Mouse (Mus musculus) olfactory bulb, adult 2 months (tissue): Measurements from ENCODE around the gene Recql.

Experiments
- CTCF ChIP-seq: fragments of 200-500 bp; IDR thresholded peaks from 2 replicates; pipeline ENCODE4 v1.5.1; 2012; ENCODE audit warnings: low read depth, mild to moderate bottlenecking, low read length, moderate library complexity; ENCODE audit not compliant: insufficient read depth
- POLR2A ChIP-seq: fragments of 200-500 bp; IDR thresholded peaks from 2 replicates; pipeline ENCODE4 v1.6.1; 2012; ENCODE audit warnings: mild to moderate bottlenecking, low read depth, low read length, moderate library complexity; ENCODE audit not compliant: insufficient read depth

- no peak for TF ChIP-seq CTCF
- TF ChIP-seq POLR2A = no peak
Observed at GRCm38 (mm10) chr6:142429072-142429471, 42.2 kb upstream of the Recql start.
